Mouse (Mus musculus): ENCODE results near the gene Prkn.

The Prkn gene

DNA sequence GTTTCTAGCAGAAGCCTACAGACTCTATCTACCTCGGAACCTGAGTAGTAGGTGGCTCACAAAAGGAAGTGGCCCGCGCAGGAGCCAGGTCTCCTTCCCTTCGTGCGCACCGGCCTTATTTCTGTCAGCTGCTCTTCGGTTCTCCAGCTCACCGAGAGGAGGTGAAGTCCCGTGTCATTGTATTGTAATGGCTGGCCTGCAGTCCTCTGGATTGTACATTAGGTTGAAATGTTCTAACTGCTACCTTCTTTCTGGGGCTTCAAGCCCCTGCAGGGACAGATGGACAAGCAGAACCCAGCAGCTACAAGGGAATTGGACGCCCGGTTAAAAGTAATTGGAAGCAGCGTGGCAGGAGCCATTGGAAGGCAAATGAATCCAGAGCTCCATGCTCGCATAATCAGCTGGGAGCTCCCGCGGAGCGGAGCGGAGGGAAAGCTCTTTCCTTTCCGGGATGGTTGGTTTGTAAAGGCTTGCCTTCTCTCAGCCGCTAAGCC is 1072.7 kb downstream of the Prkn start:
- in situ Hi-C loops (cut with MseI, MboI) = no loop called here

DNA sequence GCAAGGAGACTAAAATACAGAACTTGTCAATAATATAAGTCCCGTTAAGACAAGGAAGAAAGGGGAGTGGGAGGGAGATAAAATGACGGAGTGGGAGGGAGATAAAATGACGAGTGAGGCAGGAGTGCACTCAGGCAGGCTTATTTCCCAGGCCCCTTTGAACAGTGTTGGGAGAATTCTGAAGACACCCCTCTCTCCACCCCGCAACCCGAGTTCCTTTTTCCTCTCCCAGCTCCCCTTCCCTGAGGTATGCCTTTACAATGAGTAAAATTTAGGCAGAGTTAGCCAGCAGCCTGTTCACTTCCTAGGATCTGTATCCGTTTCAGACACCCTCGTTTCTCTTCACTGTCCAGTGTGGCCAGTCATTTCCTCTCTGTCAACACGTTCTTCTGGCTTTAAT is 1073.4 kb downstream of the Prkn start:
- in situ Hi-C loops (cut with MseI, MboI) = no loop called here

DNA sequence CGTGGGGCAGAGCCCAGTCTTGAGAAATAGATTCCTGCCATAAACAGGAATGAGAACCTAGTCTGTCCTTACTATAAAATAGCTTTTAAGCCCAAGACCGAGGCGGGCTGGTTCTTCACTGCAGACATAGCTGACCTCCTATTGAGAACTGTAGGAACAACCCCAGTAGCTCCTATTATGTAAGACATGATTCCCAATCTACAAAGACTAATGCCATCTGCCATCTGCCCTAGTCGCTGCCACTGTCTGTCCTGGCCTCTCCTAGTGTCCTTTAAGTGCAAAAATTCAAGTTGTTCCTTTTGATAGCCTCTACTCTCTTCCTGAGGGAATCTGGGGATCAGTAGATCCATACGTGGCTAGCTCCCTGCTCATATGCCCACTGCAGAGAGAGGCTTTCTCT is 1074.3 kb downstream of the Prkn start:
- in situ Hi-C loops (cut with MseI, MboI) = no loop called here

DNA sequence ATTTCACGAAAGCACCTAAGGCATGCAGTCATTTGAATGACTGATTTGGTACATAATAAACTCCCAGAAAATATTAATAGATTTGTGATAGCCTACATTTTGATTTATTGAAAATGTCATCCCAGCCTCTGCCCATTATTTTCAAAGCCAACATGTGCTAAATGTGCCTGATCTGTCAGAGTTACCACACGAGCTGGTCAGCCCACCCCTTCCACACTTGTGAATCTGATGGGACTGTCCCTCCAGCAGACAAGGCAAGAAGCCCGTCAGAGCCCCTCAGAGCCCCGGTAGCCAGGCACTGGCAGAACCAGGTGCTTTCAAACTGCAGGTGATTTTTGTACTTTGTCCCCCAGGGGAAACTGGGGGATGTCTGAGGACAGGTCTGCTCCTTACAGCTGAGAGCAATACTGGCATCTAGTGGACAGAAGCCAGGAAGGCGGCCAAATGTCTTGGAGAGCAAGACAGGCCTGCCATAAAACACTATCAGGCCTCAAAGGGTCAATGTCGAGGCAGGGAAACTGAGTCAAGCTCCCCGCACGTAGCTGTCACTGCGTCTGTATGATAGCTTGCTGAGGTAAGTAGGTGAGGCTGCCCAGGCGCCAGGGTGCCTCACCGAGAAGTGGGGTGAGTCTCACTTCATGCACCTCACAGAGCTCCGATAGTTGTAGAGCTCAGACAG is 1078.1 kb downstream of the Prkn start:
- in situ Hi-C loops (cut with MseI, MboI) = no loop called here

DNA sequence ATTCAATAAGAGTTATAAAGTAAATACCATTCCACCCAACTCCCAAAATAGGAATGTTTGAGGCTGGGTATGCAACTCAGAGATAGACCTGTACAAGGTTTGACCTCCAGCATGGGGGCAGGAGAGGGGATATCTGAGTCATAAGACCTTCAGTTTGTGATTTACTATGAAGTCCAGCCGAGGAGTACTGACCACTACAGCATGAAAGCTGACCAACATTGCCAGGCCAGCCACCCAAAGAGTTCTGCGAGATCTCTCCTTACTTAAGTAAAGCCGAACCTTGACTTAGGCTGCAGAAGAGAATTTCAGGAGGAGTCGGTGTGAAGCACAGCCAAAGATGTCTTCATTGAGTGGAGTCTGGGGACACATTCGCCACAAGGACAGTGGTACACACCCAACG is 1079.4 kb downstream of the Prkn start:
- in situ Hi-C loops (cut with MseI, MboI) = no loop called here

DNA sequence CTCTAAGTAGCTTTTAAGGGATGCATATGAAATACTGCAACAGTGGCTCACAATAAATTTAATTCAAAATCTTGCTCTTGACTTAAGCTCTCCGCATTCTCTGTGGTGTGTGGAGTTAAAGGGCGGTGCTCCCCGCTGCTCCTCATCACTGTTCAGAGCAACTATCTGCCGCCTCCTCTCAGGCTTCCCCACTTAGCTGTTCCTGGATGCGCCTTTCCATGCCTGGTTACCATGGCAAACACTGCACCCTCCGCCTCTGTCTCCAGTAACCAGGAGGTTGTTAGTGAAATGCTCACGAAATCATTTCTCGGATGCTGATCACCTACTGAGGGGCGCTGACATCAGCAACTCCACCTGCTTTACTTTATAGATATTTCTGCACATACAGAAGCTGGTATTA is 1080.8 kb downstream of the Prkn start:
- in situ Hi-C loops (cut with MseI, MboI) = no loop called here

DNA sequence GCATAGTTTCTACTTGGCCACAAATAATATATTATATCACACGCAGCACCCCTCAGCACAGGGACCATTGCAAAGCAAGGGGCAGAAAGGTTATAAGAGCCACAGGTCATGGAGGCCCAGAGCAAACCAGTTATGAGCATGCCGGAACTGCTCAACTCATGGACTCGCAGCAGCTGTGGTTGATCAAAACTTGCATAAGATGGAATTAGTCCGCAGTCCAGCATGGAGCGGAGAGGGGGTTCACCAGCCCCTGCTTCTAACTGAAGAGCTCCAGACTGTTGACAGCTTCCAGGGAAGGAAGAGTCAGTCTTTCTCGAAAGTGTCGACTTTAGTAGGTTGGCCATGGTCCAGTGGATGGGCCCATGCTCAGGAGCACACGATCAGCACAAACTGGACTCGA is 1083.8 kb downstream of the Prkn start:
- in situ Hi-C loops (cut with MseI, MboI) = no loop called here

DNA sequence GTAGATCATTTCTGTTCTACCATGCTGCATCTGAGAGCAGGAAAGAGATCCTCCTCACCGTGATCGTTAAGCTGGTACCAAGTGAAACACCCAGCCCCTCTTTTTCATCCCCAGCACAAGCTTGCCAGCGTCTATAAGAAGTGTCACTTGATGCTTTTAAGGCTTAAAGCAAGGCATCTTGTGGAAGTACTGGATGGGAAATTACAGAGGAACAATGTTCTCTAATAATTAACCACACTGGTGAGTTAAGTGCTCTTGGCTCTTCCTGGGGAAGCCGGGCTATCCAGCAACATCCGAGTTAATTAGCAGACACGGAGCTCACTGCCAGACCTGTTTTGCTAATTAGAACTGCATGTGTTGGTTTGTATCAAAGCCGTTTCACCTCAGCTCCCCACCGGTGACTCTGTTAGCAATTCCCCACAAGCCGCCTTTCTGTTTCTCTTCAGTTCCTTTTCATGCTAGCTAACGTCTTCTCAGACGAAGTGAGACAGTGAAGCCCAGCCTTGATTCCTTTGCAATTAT is 1086.7 kb downstream of the Prkn start:
- in situ Hi-C loops (cut with MseI, MboI) = no loop called here

DNA sequence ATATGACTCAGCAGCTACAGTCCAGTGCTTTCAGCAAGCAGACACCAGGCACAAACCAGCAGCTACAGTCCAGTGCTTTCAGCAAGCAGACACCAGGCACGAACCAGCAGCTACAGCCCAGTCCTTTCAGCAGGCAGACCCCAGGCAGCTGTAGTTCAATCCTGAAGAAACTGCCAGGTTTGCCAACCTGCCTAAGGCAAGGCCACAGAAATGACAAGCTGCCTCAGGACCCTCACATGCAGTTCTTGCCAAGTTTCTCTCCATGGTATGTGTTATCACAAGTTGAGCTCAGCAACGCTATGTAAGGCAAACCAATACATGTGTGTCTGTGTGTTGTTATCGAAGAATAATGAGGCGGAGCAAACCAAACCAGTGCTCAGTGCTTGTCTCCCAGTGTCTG is 1091.5 kb downstream of the Prkn start:
- in situ Hi-C loops (cut with MseI, MboI) = no loop called here

DNA sequence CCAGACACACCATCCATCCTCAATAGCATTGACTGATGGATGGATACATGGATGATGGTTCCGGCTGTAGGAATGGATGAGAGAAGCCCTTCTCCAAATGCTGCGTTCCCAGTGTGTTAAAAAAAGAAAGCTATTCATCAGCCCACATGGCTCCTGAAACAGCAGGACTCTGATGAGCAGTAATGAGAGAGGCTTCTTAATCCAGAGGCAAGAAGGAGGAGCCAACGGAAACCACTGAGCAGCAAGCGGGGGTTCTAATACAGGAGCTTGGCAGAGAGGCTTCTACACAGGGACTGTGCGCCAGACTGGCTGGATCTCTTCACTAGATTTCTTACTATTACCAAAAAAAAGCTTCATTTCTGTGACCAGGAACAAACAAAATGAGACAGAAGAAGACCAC is 1093.6 kb downstream of the Prkn start:
- in situ Hi-C loops (cut with MseI, MboI) = no loop called here

DNA sequence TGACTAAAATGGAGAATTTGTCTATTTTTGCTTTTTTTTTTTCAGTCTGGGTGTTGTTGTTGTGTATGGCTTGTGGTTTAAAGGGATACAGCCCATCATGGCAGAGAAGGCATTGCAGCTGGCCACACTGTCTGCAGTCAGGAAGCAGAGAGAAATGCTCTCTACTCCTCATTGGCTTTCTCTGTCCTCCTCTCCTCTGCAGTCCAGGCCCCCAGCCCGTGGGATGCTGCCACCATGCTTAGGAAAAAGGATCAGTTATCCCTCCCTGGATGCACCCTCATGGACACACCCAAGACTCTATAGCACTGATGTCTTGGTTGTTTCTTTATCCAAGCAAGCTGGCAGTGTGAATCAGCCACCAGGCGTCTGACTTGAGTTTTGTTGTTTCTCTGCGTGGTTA is 1107.3 kb downstream of the Prkn start:
- in situ Hi-C loops (cut with MseI, MboI) = no loop called here

DNA sequence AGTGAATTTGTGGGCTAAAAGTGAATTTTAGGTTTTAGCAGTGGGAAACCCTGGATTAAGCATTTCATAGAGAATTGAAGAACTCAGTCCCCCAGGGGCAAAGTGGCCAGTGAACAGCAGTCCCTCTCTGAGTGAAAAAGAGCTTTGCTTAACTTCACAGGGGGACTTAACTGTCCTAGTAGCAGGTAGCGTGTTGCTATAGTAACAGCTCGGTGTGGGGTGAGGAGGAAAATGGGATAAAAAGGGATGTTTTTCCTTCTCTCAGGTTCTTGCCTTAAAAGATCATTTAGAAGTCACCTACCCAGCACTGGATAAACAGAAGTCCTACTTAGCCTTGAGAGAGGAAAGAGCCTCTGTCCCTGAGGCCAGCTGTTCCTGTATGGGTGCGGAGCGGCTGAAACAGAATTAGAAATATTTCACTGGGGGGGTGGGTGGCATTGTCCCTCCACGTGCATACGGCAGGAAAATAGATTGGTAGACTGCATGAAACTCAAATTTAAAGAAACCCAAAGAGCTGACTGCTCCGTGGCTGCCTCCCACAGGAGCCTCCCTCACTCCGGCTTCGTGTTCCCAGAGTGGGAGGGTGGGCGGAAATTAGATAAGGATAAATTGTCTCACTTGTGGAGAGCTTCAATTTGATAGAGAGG is 1109.5 kb downstream of the Prkn start:
- in situ Hi-C loops (cut with MseI, MboI) = no loop called here

DNA sequence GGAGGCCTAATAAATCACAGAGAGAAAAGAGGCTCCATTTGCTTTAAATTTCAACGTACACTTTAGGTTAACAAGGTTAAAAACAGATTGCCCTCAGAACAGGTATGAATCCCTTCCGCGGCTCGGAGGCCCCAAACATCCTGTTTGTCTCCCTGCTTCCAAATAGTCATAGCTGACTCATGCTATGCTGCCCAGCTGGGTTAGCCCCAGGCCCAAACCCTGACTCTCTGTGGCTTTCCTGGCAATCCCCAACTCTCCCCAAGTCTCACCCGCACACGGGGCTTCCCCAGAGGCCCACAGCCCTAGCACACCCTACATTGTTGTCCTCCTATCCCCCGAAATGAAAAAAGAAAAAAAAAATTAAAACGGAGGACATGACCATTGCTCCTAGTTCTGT is 1110.0 kb downstream of the Prkn start:
- in situ Hi-C loops (cut with MseI, MboI) = no loop called here

DNA sequence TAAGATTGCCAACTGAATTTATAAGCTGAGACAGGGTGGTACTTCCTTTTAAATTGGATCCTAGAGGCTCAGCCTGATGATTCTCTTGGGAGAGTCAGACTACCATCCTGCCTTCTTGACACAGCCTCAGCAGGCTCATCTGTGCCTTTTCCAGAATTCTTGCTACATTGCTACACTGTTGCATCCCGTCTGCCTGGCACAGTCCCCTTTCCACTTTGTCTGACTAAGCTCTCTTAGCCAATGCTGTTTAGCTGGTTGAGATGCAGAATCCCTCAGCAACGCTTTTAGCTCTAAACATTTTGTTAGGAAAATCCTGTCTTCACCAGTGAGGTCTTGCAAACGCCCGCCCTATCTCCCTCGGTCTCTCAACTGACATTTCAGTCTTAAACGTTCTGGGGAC is 1115.1 kb downstream of the Prkn start:
- in situ Hi-C loops (cut with MseI, MboI) = no loop called here

DNA sequence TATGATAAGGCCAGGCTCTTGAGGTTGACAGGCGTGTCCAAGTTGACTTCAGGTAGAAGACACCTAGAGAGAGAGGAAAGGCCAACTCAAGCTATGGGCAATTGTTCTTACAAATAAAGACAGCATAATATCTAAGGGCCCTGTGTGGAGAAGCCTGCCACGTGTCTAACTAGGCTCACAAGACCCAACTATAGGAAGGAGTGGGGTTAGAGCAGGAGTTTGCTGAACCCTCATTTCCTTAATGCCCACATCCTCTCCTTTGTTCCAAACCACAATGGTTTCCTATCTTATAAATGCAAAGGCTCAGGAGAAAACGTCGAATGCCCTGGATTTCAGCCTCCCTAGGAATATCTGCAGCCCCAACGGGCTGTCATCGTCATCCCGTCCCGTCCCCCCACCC is 1120.3 kb downstream of the Prkn start:
- in situ Hi-C loops (cut with MseI, MboI) = no loop called here

DNA sequence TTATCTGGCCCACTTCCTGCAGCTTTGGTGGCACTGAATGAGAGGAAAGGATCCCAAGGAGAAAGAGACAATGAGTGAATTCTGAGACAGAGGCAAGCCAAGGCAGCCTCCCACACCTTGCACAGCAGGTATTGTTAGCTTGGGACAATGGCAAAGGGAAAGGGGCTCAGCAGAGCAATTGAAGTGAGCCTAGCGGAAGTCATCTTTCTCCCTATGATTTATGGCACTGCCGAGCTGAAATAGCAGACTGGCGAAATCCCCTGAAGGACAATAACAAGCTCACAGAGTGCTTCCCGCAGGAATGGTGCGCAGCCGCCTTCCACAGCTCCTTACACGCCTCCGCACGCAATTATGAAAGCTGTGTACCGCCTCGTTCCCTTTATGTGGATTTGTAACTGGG is 1122.6 kb downstream of the Prkn start:
- in situ Hi-C loops (cut with MseI, MboI) = no loop called here

DNA sequence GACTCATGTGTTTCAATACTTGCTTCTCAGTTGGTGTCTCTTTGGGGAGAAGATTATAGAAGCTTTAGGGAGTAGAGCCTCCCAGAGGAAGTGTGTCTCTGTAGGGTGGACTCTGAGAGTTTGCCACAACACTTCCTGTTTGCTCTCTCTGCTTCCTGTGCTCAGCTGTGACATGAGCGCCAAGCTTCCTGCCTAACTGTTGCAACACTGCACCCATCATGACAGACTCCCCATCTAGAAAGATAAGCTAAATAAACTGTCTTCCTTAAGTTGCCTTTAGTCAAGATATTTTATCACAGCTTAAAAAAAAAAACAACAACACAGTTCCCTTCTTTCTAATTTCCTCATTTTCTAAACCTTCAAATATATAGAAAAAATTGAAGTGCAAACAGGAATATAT is 1130.0 kb downstream of the Prkn start:
- in situ Hi-C loops (cut with MseI, MboI) = no loop called here

DNA sequence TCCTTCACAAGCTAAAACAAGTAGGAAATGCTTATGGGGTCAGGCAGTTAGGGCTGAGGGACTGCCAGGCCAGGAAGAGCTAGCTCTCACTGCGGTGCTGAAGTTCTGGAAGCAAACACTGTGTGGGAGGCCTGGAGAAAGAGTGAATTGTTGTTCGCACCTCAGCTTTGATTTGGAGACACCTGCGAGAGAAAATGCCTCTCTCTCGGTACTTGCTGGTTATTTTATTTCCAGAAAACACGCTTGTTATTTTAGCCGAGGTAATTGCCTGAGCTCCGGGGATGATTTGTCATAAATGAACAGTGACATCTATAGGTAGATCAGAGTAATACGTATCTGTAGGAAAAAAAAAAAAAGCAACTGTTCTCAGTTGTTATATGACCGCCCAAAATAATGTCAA is 1132.4 kb downstream of the Prkn start:
- in situ Hi-C loops (cut with MseI, MboI) = no loop called here

DNA sequence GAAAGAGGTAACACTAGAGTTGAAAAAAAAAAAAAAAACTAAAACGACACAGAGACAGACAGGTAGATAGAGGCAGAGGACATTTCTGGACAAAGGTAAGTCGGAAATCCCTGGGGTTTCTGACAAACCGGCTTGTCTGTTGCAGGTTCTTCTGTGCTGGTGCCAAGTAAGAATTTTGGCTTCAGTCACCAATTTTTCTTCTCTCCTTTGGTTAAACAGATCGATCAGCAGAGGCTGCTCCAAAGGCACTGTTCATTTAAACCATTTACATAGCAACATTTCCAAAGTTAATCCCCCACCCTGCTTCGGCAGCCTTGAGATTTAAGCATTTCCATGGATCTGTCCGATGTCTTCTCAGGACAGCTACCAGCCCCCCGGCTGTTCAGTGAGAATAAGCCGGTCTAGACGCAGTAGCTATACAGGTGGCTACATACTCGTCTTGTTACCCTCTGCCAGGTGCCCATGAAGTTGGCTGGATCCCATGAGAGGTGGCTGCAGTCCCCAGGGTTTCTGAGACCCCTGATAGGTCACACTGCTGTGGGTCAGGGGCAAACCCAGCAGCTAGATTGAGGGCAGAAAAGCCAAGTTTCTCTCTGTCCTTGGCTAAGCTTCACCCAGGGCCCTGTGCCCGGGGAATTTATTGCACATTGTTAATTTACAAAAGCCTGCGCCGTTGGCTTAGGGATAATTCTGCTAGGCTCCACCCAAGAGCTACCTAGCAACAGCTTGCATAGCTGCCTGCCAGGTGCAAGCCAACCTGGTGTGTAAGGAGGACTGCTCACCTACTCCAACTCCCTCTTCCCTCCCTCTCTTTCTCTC is 1133.0 kb downstream of the Prkn start:
- in situ Hi-C loops (cut with MseI, MboI) = no loop called here

DNA sequence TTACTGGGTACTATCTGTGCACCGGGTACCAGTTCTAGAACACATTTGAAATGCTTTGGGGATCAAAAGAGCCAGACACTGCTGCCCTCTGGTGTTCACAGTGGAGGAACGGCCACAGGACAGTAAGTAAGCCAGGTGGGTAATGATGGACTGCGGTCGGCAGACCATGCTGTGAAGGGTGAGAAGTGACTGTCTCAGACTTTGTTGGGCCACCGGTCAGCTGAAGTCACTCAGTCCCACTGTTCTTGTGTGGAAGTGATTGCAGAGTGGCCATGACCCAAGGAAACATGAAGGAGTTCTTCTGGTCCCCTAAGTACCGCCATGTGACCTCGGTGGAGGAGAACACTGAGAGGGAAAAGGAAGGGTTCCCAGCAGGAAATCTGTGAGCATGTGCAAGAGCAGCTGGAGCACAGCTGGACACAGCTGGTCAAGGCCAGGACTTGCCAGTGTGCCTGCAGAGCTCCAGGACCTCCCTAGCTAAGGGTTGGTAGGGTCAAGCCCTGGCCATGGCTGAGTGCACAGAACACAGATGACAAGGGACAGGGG is 1135.0 kb downstream of the Prkn start:
- in situ Hi-C loops (cut with MseI, MboI) = no loop called here

DNA sequence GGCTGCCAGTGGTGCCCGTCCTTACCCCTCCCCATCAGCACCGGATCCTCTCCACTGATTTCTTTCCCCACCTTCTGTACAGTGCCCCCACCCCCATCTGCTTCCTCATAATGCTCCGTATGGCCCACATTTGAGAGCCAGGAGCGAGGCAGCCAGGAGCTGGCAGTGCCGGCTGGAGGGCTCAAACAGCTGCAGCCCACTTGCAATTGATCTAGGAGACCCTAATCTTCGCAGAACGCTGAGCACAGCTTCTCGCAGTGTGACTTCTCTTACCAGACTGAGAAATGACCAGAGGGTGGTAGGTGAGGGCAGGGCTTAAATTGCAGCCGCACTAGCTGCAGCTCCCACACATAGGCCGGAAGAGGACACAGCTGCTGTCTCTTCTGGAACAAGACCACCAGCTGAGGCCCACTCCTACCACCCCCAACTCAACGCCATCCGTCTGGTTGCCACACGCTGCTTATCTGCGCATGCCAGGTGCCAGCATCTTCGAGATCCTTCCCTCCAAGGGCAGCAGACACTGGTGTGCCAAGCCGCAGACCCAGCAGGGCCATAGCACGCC is 1138.2 kb downstream of the Prkn start:
- in situ Hi-C loops (cut with MseI, MboI) = no loop called here

DNA sequence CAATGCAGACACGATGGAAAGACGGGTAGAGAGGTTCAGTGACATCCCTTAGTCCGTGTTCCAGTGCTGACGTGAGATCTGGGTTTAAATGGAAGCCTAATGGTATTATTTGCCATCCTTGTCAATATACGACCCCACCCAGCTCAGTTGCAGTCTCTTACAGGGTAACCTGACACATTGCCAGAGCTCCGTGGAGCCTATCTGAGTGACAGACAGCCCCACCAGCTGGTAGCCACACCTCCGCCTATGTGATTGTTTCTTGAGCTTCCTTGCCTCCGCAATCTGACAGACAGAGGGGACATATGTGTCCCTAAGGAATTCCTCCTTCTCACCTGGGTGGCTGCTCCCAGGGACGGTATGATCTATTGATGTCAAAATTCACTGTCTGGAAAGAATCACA is 1141.5 kb downstream of the Prkn start:
- in situ Hi-C loops (cut with MseI, MboI) = no loop called here

Data from mouse trophoblast stem cell (cell line).